Mouse (Mus musculus) lung, embryonic 16.5 days (tissue): ENCODE measurements at regions not wholly inside any gene's neighbourhood (a gene's known extent, or its start where the extent isn't known, plus 50 kb on each side); places are given as distances from the start of the nearest gene placed in this dataset.

Experiments used
- ATAC-seq: fragments of 200-750 bp; cut with Nextera tagmentation; 2 replicates; pipeline ENCODE4 v1.8.0; 2017; ENCODE audit warnings: low read depth, mild to moderate bottlenecking, moderate library complexity
- H3K27ac ChIP-seq: fragments of 300-500 bp; sonication (generic); 2 replicates; pipeline ENCODE4 v1.5.1; 2014; ENCODE audit warnings: mild to moderate bottlenecking, control low read depth, low read length
- H3K27me3 ChIP-seq: fragments of 300-500 bp; sonication (generic); 2 replicates; pipeline ENCODE4 v1.6.1; 2014; ENCODE audit warnings: low read depth, low read length, mixed read lengths; ENCODE audit not compliant: control insufficient read depth, insufficient read depth
- H3K36me3 ChIP-seq: fragments of 300-500 bp; sonication (generic); 2 replicates; pipeline ENCODE4 v1.6.1; 2014; ENCODE audit warnings: low read length; ENCODE audit not compliant: control insufficient read depth, insufficient read depth
- H3K4me1 ChIP-seq: fragments of 300-500 bp; sonication (generic); replicated peaks from 2 replicates; pipeline ENCODE4 v1.6.1; 2014; ENCODE audit warnings: low read length, mixed read lengths; ENCODE audit not compliant: control insufficient read depth, insufficient read depth
- H3K4me2 ChIP-seq: fragments of 300-500 bp; sonication (generic); 2 replicates; pipeline ENCODE4 v1.6.1; 2014; ENCODE audit warnings: low read depth, low read length, control low read depth
- H3K4me3 ChIP-seq: fragments of 300-500 bp; sonication (generic); 2 replicates; pipeline ENCODE4 v1.5.1; 2014; ENCODE audit warnings: mild to moderate bottlenecking, low read length, control low read depth
- H3K9ac ChIP-seq: fragments of 300-500 bp; sonication (generic); 2 replicates; pipeline ENCODE4 v1.6.1; 2014; ENCODE audit warnings: low read length, control low read depth
- H3K9me3 ChIP-seq: fragments of 300-500 bp; sonication (generic); 2 replicates; pipeline ENCODE4 v1.6.1; 2016; ENCODE audit warnings: low read length; ENCODE audit not compliant: control insufficient read depth
- WGBS: fragments of 180-500 bp; shearing (Covaris S2); extraction: QIAGEN DNeasy Blood & Tissue Kit; methylation state at CpG from one replicate; pipeline ENCODE4 v1.1.7; 2014; 5-methylcytosine and 5-hydroxymethylcytosine counted together

- Histone ChIP-seq H3K36me3 (no peaks in the 10 kb centered on the region), H3K4me2 (no peak overlapping the region), H3K4me1 (no peaks in the 10 kb centered on the region), H3K4me3 (no peak overlapping the region), H3K9me3 (no peaks in the 10 kb centered on the region), H3K27me3 (no peaks in the 10 kb centered on the region), H3K9ac (no peak overlapping the region), H3K27ac (no peak overlapping the region)
- 65% methylated on average over 4 of the region's 4 CpGs for WGBS
- ATAC-seq, result no peak
These were observed 575.7 kb upstream of the Gulo start for GRCm38 (mm10) chr14:66584699-66585098.

DNA sequence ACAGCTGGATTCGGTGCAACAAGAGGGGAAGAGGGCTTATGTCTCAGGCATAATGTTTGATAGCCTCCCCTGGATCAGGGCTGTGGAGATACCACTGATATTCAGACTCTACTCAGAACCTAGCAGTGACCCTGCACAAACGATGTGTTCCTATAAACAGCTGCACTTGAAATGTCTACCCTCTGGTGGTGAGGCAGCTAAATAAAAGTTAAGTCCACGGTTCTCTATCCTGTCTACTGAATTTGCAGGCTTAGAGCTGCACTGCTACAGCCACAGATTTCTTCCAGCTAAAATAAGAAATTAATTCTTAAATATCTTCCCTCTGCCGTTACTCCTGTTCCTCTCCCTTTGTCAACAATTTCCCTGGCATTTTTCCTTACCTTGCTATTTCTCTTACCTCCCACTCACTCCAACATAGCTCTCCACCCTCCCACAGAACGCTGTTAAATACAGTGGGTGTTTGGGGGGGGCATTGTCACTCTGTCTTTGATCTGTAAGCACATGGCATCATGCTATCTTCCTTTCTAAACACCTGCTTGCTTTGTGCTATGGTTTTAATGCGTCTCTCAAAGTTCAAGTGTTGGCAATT, 571.0 kb upstream of the Gulo start:
- no peak overlapping the region for H3K9ac ChIP-seq
- no peak overlapping the region for H3K4me2 ChIP-seq
- 57% methylated on average over 6 of the region's 6 CpGs for WGBS
- no peaks in the 10 kb centered on the region for H3K27me3 ChIP-seq
- ATAC-seq, result no peak
- H3K4me3 ChIP-seq, result no peak overlapping the region
- H3K36me3 ChIP-seq, result no peaks in the 10 kb centered on the region
- no peaks in the 10 kb centered on the region for H3K4me1 ChIP-seq
- no peak overlapping the region for H3K27ac ChIP-seq
- no peaks in the 10 kb centered on the region for H3K9me3 ChIP-seq

DNA sequence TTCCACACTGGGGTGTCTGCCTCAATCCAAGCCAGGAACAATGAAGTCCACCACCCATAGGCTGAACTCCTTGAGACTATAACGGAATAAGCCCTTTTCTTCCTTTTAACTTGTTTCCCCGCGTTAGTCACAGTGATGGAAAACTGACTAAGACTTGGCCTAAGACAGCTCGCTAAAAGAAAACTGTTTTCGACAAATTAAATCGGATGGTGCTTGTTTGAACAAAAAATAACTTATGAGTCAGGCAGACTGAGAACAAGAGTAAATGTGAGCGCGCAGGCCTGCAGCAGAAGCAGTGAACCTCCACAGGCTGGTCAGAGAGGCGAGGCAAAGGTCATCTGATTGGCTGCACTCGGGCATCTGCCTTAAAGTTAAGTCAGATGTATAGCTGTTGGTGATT, 557.6 kb upstream of the Gulo start:
- Histone ChIP-seq H3K4me2 (no peak overlapping the region), H3K27me3 (no peaks in the 10 kb centered on the region), H3K4me1 (no peaks in the 10 kb centered on the region), H3K9me3 (no peaks in the 10 kb centered on the region), H3K36me3 (no peaks in the 10 kb centered on the region), H3K27ac (no peak overlapping the region), H3K4me3 (no peak overlapping the region), H3K9ac (no peak overlapping the region)
- 71% methylated on average over 10 of the region's 10 CpGs for WGBS
- ATAC-seq, result no peak

DNA sequence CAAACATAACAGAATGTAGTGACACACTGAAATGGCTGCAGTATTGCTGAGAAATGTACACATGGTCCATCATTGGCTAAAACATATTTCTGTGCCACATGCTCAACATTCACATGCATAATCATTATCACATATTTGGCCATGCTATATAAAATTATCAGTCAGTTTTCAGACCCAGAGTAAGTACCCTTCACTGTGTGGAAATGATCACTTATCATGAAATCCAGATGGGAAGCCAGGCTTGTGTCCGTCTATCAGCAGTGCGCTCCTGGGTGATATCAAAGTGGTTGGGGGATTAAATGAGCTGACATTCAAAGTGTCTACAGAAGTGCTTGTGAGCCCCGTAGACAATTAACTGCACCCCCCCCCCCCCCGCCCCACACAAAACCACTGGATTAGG, 553.7 kb upstream of the Gulo start:
- WGBS, result 62% methylated on average over 4 of the region's 4 CpGs

GRCm38 (mm10) chr14:66561715-66562114, 552.7 kb upstream of the Gulo start:
- no peaks in the 10 kb centered on the region for H3K4me1 ChIP-seq
- 71% methylated on average over 3 of the region's 3 CpGs for WGBS
- H3K36me3 ChIP-seq, result no peaks in the 10 kb centered on the region
- no peak overlapping the region for H3K27ac ChIP-seq
- no peak overlapping the region for H3K4me3 ChIP-seq
- H3K9me3 ChIP-seq, result no peaks in the 10 kb centered on the region
- H3K4me2 ChIP-seq, result no peak overlapping the region
- no peak overlapping the region for H3K9ac ChIP-seq
- no peaks in the 10 kb centered on the region for H3K27me3 ChIP-seq
- no peak for ATAC-seq

More for the DNA sequence above, 553.7 kb upstream of the Gulo start:
- H3K4me1 ChIP-seq, result no peaks in the 10 kb centered on the region
- H3K27ac ChIP-seq, result no peak overlapping the region
- H3K36me3 ChIP-seq, result no peaks in the 10 kb centered on the region
- H3K27me3 ChIP-seq, result no peaks in the 10 kb centered on the region
- no peak overlapping the region for H3K4me3 ChIP-seq
- no peaks in the 10 kb centered on the region for H3K9me3 ChIP-seq
- no peak overlapping the region for H3K9ac ChIP-seq
- no peak for ATAC-seq
- H3K4me2 ChIP-seq, result no peak overlapping the region

- ATAC-seq, result no peak
- H3K4me2 ChIP-seq, result no peak overlapping the region
- 74% methylated on average over 5 of the region's 5 CpGs for WGBS
- no peak overlapping the region for H3K9ac ChIP-seq
- no peak overlapping the region for H3K4me3 ChIP-seq
- H3K9me3 ChIP-seq, result no peaks in the 10 kb centered on the region
- H3K27me3 ChIP-seq, result no peaks in the 10 kb centered on the region
- H3K36me3 ChIP-seq, result no peaks in the 10 kb centered on the region
- H3K27ac ChIP-seq, result no peak overlapping the region
- H3K4me1 ChIP-seq, result no peaks in the 10 kb centered on the region
These were observed 552.1 kb upstream of the Gulo start for GRCm38 (mm10) chr14:66561042-66561590.

DNA sequence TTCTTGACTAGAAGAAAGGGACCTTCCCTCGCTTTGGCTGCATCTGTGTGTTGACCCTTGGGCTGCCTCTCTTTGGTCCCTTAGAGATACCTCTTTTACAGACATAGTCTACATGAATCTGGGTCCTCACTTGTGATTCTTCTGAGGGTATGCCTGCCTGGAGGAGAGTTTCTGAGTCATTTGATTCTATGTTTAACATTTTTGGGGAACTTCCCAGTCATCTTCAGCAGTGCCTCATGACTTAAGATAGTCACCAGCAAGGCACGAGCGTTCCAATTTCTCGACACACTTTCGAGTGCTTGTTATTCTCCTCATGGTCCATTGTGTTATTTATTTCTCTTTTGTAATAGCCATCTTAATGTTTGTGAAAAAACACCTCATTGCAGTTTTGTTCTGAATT, 549.4 kb upstream of the Gulo start:
- 84% methylated on average over 5 of the region's 5 CpGs for WGBS

DNA sequence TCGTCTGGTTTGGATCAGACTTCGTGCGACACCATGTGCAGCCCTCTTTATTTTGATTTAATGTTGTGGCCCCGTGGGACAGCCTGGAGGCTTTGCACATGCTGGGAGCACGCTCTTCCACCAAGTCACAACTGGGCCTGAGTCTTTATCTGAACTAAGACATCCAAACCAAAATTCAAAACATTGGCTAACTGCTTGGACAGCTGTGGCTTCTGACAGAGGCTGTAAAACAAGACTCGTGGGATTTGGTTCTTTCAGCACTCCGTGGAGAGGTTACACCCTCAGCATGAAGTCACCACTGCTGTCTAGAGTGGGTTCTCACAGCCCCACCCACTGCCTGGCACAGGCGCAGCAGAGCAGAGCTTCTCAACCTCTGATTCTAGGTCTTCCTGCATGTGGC, 548.6 kb upstream of the Gulo start:
- ATAC-seq, result no peak
- 66% methylated on average over 8 of the region's 8 CpGs for WGBS
- Histone ChIP-seq H3K4me1 (no peaks in the 10 kb centered on the region), H3K9me3 (no peaks in the 10 kb centered on the region), H3K4me3 (no peak overlapping the region), H3K36me3 (no peaks in the 10 kb centered on the region), H3K27ac (no peak overlapping the region), H3K27me3 (no peaks in the 10 kb centered on the region), H3K4me2 (no peak overlapping the region), H3K9ac (no peak overlapping the region)

More for the DNA sequence above, 549.4 kb upstream of the Gulo start:
- Histone ChIP-seq H3K9ac (no peak overlapping the region), H3K4me3 (no peak overlapping the region), H3K27ac (no peak overlapping the region), H3K4me2 (no peak overlapping the region), H3K4me1 (no peaks in the 10 kb centered on the region), H3K36me3 (no peaks in the 10 kb centered on the region), H3K27me3 (no peaks in the 10 kb centered on the region), H3K9me3 (no peaks in the 10 kb centered on the region)
- ATAC-seq, result no peak

- Histone ChIP-seq H3K36me3 (no peaks in the 10 kb centered on the region), H3K4me3 (no peak overlapping the region), H3K4me2 (no peak overlapping the region), H3K27ac (no peak overlapping the region), H3K9me3 (no peaks in the 10 kb centered on the region), H3K9ac (no peak overlapping the region), H3K27me3 (no peaks in the 10 kb centered on the region), H3K4me1 (no peaks in the 10 kb centered on the region)
- ATAC-seq, result no peak
- WGBS, result 84% methylated on average over 6 of the region's 6 CpGs
These were observed 529.5 kb upstream of the Gulo start for GRCm38 (mm10) chr14:66538498-66538897.

DNA sequence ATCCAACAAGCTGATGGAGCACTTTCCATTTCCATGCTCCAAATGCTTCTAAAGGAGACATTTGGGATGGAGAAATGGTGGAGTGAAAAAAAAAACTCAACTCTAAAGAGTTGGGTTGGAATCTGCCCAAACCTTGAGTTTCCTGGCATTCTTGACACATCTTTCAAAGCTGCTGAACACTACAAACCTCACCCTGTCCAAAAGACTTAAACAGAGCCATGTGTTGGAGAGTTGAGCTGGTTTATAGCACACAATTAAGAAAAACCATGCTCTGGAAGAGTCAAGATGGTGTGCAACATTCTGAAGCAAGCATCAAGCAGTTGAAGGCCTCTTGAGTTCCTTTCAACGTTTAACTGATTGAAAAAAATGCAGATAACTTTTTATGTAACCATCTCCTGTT, 525.7 kb upstream of the Gulo start:
- WGBS, result 33% methylated on average over 1 of the region's 1 CpGs
- no peak for ATAC-seq
- Histone ChIP-seq H3K9ac (no peak overlapping the region), H3K4me3 (no peak overlapping the region), H3K4me2 (no peak overlapping the region), H3K27me3 (no peaks in the 10 kb centered on the region), H3K27ac (no peak overlapping the region), H3K36me3 (no peaks in the 10 kb centered on the region), H3K4me1 (no peaks in the 10 kb centered on the region), H3K9me3 (no peaks in the 10 kb centered on the region)
